ENCODE assay signal across 16 mouse cellular contexts in genomic region chr8:94987553-94987952, GRCm38 (mm10). TPM values are rescaled to one million over a fixed set of nuclear protein-coding genes. Genes with fewer than 3 reads are reported as not detected.
DNase-seq lines count a peak whose midpoint lies in the region; ATAC-seq and TF ChIP-seq lines count a peak whose summit lies in the region.
"Had no signal": no experiment of that assay in that cellular context is flagged by ENCODE, and none has a peak within 500 bp of the region (broad histone marks: within the 10 kb centered on the region; RNA-seq: fewer than 3 reads in every experiment).

No protein-coding gene starts in this region.

- peaks cover 8% of the 10 kb centered on the region for H3K27me3 ChIP-seq in hindbrain, embryonic 10.5 days (ENCODE audit: insufficient read depth, poor library complexity, severe bottlenecking)
- H3K27me3 ChIP-seq in hindbrain, embryonic 16.5 days (replicated peaks; ENCODE audit: control insufficient read depth, insufficient read depth, low read length) = no peaks in the 10 kb centered on the region
- H3K27me3 ChIP-seq in neural tube, embryonic 12.5 days (replicated peaks) = no peaks in the 10 kb centered on the region
- no peaks in the 10 kb centered on the region for H3K27me3 ChIP-seq in liver, embryonic 13.5 days
- H3K27me3 ChIP-seq: hindbrain, embryonic 15.5 days had no signal

- H3K9ac ChIP-seq in hindbrain, embryonic 16.5 days (ENCODE audit: low read depth, low read length) = no peak overlapping the region
- no peak overlapping the region for H3K9ac ChIP-seq in neural tube, embryonic 12.5 days
- peak overlapping the region; percentile 95 for H3K9ac ChIP-seq in liver, embryonic 13.5 days
- H3K9ac ChIP-seq: hindbrain, embryonic 15.5 days; limb, embryonic 12.5 days; midbrain, embryonic 12.5 days had no signal

- DNase-seq in hindbrain, embryonic 10.5 days (ENCODE audit: low spot score) = no peak
- DNase-seq in neural tube, embryonic 10.5 days (ENCODE audit: extremely low spot score, low spot score) = no peak
- no peak for DNase-seq in liver, embryonic 13.5 days
- DNase-seq in cerebellum, adult 9-10 months = no peak
- DNase-seq: adrenal gland, postnatal 25 days; gastrocnemius, postnatal 36 days; heart, postnatal 10 days; kidney, adult 18-20 months; lung, postnatal 10 days had no signal

- TF ChIP-seq CTCF in olfactory bulb, adult 2 months (IDR thresholded peaks at IDR 0.05; ENCODE audit: insufficient read depth, low read depth, low read length) = no peak

- 0 out of 2 replicates have a peak overlapping the region, but pooled peaks have one; percentile 43 for H3K27ac ChIP-seq in hindbrain, embryonic 10.5 days
- H3K27ac ChIP-seq in hindbrain, embryonic 16.5 days (ENCODE audit: low read depth, low read length) = no peak overlapping the region
- H3K27ac ChIP-seq in neural tube, embryonic 12.5 days = no peak overlapping the region
- H3K27ac ChIP-seq in liver, embryonic 13.5 days = peak overlapping the region; percentile 98
- H3K27ac ChIP-seq in olfactory bulb, adult 2 months (ENCODE audit: insufficient read depth, low read depth, low read length) = 0 out of 2 replicates have a peak overlapping the region, but pooled peaks have one; percentile 39
- H3K27ac ChIP-seq: limb, embryonic 12.5 days; midbrain, embryonic 12.5 days had no signal

- 87% methylated on average over 7 of the region's 7 CpGs for WGBS in hindbrain, embryonic 10.5 days
- WGBS in hindbrain, embryonic 16.5 days = 69% methylated on average over 7 of the region's 7 CpGs
- 94% methylated on average over 7 of the region's 7 CpGs for WGBS in neural tube, embryonic 12.5 days
- WGBS in liver, embryonic 13.5 days (ENCODE audit: insufficient replicate concordance) = 20% methylated on average over 7 of the region's 7 CpGs
- 60% methylated on average over 7 of the region's 7 CpGs for WGBS in olfactory bulb, adult 2 months

- TF ChIP-seq POLR2A in olfactory bulb, adult 2 months (IDR thresholded peaks at IDR 0.05; ENCODE audit: insufficient read depth, low read depth, low read length) = no peak

- peaks cover 78% of the 10 kb centered on the region for H3K4me1 ChIP-seq in hindbrain, embryonic 10.5 days (replicated peaks)
- H3K4me1 ChIP-seq in hindbrain, embryonic 16.5 days (ENCODE audit: control insufficient read depth, insufficient read depth, low read depth, low read length) = peaks cover 45% of the 10 kb centered on the region
- peaks cover 65% of the 10 kb centered on the region for H3K4me1 ChIP-seq in neural tube, embryonic 12.5 days
- peaks cover 96% of the 10 kb centered on the region for H3K4me1 ChIP-seq in liver, embryonic 13.5 days (replicated peaks)
- H3K4me1 ChIP-seq in olfactory bulb, adult 2 months (ENCODE audit: control insufficient read depth, insufficient read depth, low read length) = peaks cover 82% of the 10 kb centered on the region

- H3K4me3 ChIP-seq in hindbrain, embryonic 10.5 days = no peak overlapping the region
- H3K4me3 ChIP-seq in hindbrain, embryonic 16.5 days (ENCODE audit: low read length) = no peak overlapping the region
- no peak overlapping the region for H3K4me3 ChIP-seq in neural tube, embryonic 12.5 days
- peak overlapping the region; percentile 82 for H3K4me3 ChIP-seq in liver, embryonic 13.5 days (replicated peaks)
- H3K4me3 ChIP-seq in olfactory bulb, adult 2 months (ENCODE audit: insufficient read depth, low read depth, low read length) = no peak overlapping the region
- H3K4me3 ChIP-seq: hindbrain, embryonic 15.5 days; limb, embryonic 12.5 days; midbrain, embryonic 12.5 days had no signal

- H3K4me2 ChIP-seq in hindbrain, embryonic 16.5 days (ENCODE audit: low read length) = no peak overlapping the region
- peak overlapping the region; percentile 47; the same call in 1 of the 2 replicates for H3K4me2 ChIP-seq in neural tube, embryonic 12.5 days (replicated peaks)
- H3K4me2 ChIP-seq in liver, embryonic 13.5 days = peak overlapping the region; percentile 95
- H3K4me2 ChIP-seq: limb, embryonic 12.5 days; midbrain, embryonic 12.5 days had no signal

- ATAC-seq in hindbrain, embryonic 16.5 days = no peak
- no peak for ATAC-seq in neural tube, embryonic 12.5 days (ENCODE audit: low FRiP score, low read depth)
- no peak for ATAC-seq in liver, embryonic 13.5 days (ENCODE audit: low read depth)
- ATAC-seq: CD4-positive, CD25-positive, alpha-beta regulatory T cell, adult 4 months had no signal

- H3K9me3 ChIP-seq in hindbrain, embryonic 10.5 days = no peaks in the 10 kb centered on the region
- H3K9me3 ChIP-seq in hindbrain, embryonic 16.5 days (ENCODE audit: control insufficient read depth, low read length) = no peaks in the 10 kb centered on the region
- H3K9me3 ChIP-seq in neural tube, embryonic 12.5 days = no peaks in the 10 kb centered on the region
- no peaks in the 10 kb centered on the region for H3K9me3 ChIP-seq in liver, embryonic 13.5 days (replicated peaks)
- H3K9me3 ChIP-seq: hindbrain, embryonic 15.5 days; limb, embryonic 12.5 days; midbrain, embryonic 12.5 days had no signal

- H3K36me3 ChIP-seq in hindbrain, embryonic 10.5 days = no peaks in the 10 kb centered on the region
- no peaks in the 10 kb centered on the region for H3K36me3 ChIP-seq in hindbrain, embryonic 16.5 days (ENCODE audit: control insufficient read depth, insufficient read depth, low read length)
- H3K36me3 ChIP-seq in neural tube, embryonic 12.5 days = no peaks in the 10 kb centered on the region
- H3K36me3 ChIP-seq in liver, embryonic 13.5 days = peaks cover 52% of the 10 kb centered on the region
- H3K36me3 ChIP-seq: hindbrain, embryonic 15.5 days; limb, embryonic 12.5 days; midbrain, embryonic 12.5 days had no signal

RNA-seq across cellular contexts. Expression of gene Adgrg1, which starts 13.0 kb away (rescaled TPM):
- 101 and 186 TPM in 2 replicates for polyA plus RNA-seq in hindbrain, embryonic 10.5 days (2016; fragmentation: Nextera tagmentation; extraction: Ambion mirVana)
- polyA plus RNA-seq in hindbrain, embryonic 16.5 days (2015; fragmentation: Nextera tagmentation; extraction: Ambion mirVana) = 112 and 135 TPM in 2 replicates
- 177 and 208 TPM in 2 replicates for polyA plus RNA-seq in neural tube, embryonic 12.5 days (2016; fragmentation: Nextera tagmentation; extraction: Ambion mirVana)
- polyA plus RNA-seq in liver, embryonic 13.5 days (2015; fragmentation: Nextera tagmentation; extraction: Ambion mirVana) = 42.7 and 55.6 TPM in 2 replicates
- polyA plus RNA-seq in olfactory bulb, adult 2 months (2012; ENCODE audit: insufficient read depth, insufficient read length, low replicate concordance, missing spikeins) = not detected in 2 replicates

RNA-seq across cellular contexts. Expression of gene Adgrg3, which starts 29.9 kb away (rescaled TPM):
- 3.2 and 3.5 TPM in 2 replicates for polyA plus RNA-seq in hindbrain, embryonic 10.5 days (2016; fragmentation: Nextera tagmentation; extraction: Ambion mirVana)
- polyA plus RNA-seq in hindbrain, embryonic 16.5 days (2015; fragmentation: Nextera tagmentation; extraction: Ambion mirVana) = 1.2 and 1.3 TPM in 2 replicates
- polyA plus RNA-seq in neural tube, embryonic 12.5 days (2016; fragmentation: Nextera tagmentation; extraction: Ambion mirVana) = 2.4 and 2.6 TPM in 2 replicates
- 5.5 and 6.0 TPM in 2 replicates for polyA plus RNA-seq in liver, embryonic 13.5 days (2015; fragmentation: Nextera tagmentation; extraction: Ambion mirVana)
- not detected in 2 replicates for polyA plus RNA-seq in olfactory bulb, adult 2 months (2012; ENCODE audit: insufficient read depth, insufficient read length, low replicate concordance, missing spikeins)

Comparison
In these comparisons a context has a peak if more than half of its experiments do, and no peak if none do; other contexts are left out.
1. H3K27ac ChIP-seq: peak in hindbrain, embryonic 10.5 days (single experiment), liver, embryonic 13.5 days (single experiment) and olfactory bulb, adult 2 months (single experiment); none in hindbrain, embryonic 16.5 days (single experiment) and neural tube, embryonic 12.5 days (single experiment).